Mouse (Mus musculus) heart, adult 2 months (tissue): Measurements from ENCODE around the gene Olfr456. TPM values are rescaled to one million over a fixed set of nuclear protein-coding genes. Genes with fewer than 3 reads are reported as not detected.

Source experiments
- DNase-seq, 2 experiments: peaks; one replicate each; pipeline ENCODE4 v3.0.0; 2021
- H3K27ac ChIP-seq: fragments of 200-600 bp; 2 replicates; pipeline ENCODE4 v1.8.1; 2022
- H3K27me3 ChIP-seq: fragments of 200-500 bp; 2 replicates; pipeline ENCODE4 v1.6.1; 2012; ENCODE audit warnings: mild to moderate bottlenecking, low read length, inconsistent platforms, mixed read lengths; ENCODE audit not compliant: control insufficient read depth, insufficient read depth
- H3K36me3 ChIP-seq: fragments of 200-500 bp; 2 replicates; pipeline ENCODE4 v1.6.1; 2012; ENCODE audit warnings: low read length, inconsistent platforms; ENCODE audit not compliant: control insufficient read depth, insufficient read depth
- H3K4me1 ChIP-seq: fragments of 200-500 bp; 2 replicates; pipeline ENCODE4 v1.6.1; 2011; ENCODE audit warnings: low read length; ENCODE audit not compliant: control insufficient read depth, insufficient read depth
- H3K4me3 ChIP-seq: fragments of 200-600 bp; 2 replicates; pipeline ENCODE4 v1.8.1; 2022
- H3K79me2 ChIP-seq: fragments of 200-500 bp; replicated peaks from 2 replicates; pipeline ENCODE4 v1.6.1; 2012; ENCODE audit warnings: mild to moderate bottlenecking, inconsistent platforms, low read length, moderate library complexity, mixed read lengths; ENCODE audit not compliant: control insufficient read depth, insufficient read depth
- H3K9ac ChIP-seq: fragments of 200-500 bp; 2 replicates; pipeline ENCODE4 v1.6.1; 2012; ENCODE audit warnings: low read depth, mild to moderate bottlenecking, control low read depth, inconsistent platforms, low read length, mixed read lengths
- CTCF ChIP-seq: fragments of 200-600 bp; IDR thresholded peaks from 2 replicates; pipeline ENCODE4 v1.8.1; 2022; ENCODE audit warnings: antibody characterized with exemption, mild to moderate bottlenecking, moderate library complexity
- EP300 ChIP-seq: fragments of 200-500 bp; IDR thresholded peaks from 2 replicates; pipeline ENCODE4 v1.6.1; 2011; ENCODE audit warnings: low read depth, low read length, control low read depth; ENCODE audit not compliant: insufficient read depth
- POLR2A ChIP-seq: fragments of 200-500 bp; IDR thresholded peaks from 2 replicates; pipeline ENCODE4 v1.6.1; 2011; ENCODE audit warnings: mild to moderate bottlenecking, low read depth, low read length, control low read depth; ENCODE audit not compliant: insufficient read depth
- WGBS: fragments of 180-500 bp; shearing (Covaris S2); methylation state at CpG from one replicate; pipeline ENCODE4 v1.1.7; 2018; 5-methylcytosine and 5-hydroxymethylcytosine counted together
- intact Hi-C: fragments of 180-260 bp; cut with DNase I; formaldehyde crosslinking; loops from one replicate; pipeline ENCODE4 v1.15.1; 2025
- long read RNA-seq: library from polyadenylated mRNA; stranded (forward); transcript quantifications from one replicate; pipeline ENCODE4 v2.0.0, GENCODE M21; 2021
- polyA plus RNA-seq: library from polyadenylated mRNA; depleted of rRNA; stranded (reverse); fragments of >200 nt; gene quantifications from 2 replicates; pipeline ENCODE4 v1.2.3, GENCODE M21; 2012; rRNA removed
- total RNA-seq, 2 experiments: library from RNA; stranded (reverse); gene quantifications; 2 replicates each; pipeline ENCODE4 v1.2.3; 2021

Gene Olfr456
- total RNA-seq (not detected), polyA plus RNA-seq (not detected in 2 replicates)
- long read RNA-seq, result 0 reads

GRCm38 (mm10) chr6:42487114-42487513, at the start of gene Olfr456:
TSS of gene Olfr456 (minus strand) at chr6:42487214.
- WGBS, result 53% methylated on average over 1 of the region's 1 CpGs
- no peaks in the 10 kb centered on the region for H3K79me2 ChIP-seq

GRCm38 (mm10) chr6:42513461-42513860, 26.4 kb upstream of the Olfr456 start:
- intact Hi-C loops, result no loop called here
- Histone ChIP-seq H3K4me1 (no peaks in the 10 kb centered on the region), H3K27me3 (no peaks in the 10 kb centered on the region), H3K9ac (no peak overlapping the region), H3K79me2 (no peaks in the 10 kb centered on the region), H3K4me3 (no peak overlapping the region), H3K27ac (no peak overlapping the region), H3K36me3 (no peaks in the 10 kb centered on the region)
- TF ChIP-seq POLR2A (no peak), EP300 (no peak), CTCF (no peak)
- 54% methylated on average over 1 of the region's 1 CpGs for WGBS
- no peak for DNase-seq

More at GRCm38 (mm10) chr6:42487114-42487513, at the start of gene Olfr456:
- H3K4me3 ChIP-seq, result no peak within 1 kb of the TSS
- intact Hi-C loops, result no loop called here
- H3K27ac ChIP-seq, result no peak within 1 kb of the TSS
- no peaks in the 10 kb centered on the region for H3K4me1 ChIP-seq
- TF ChIP-seq CTCF, result no peak
- no peak for TF ChIP-seq POLR2A
- no peak for TF ChIP-seq EP300
- H3K9ac ChIP-seq, result no peak within 1 kb of the TSS
- no peaks in the 10 kb centered on the region for H3K36me3 ChIP-seq
- H3K27me3 ChIP-seq, result no peaks in the 10 kb centered on the region
- DNase-seq, result no peak

- Histone ChIP-seq H3K4me1 (no peaks in the 10 kb centered on the region), H3K9ac (no peak overlapping the region), H3K27ac (no peak overlapping the region), H3K27me3 (no peaks in the 10 kb centered on the region), H3K4me3 (no peak overlapping the region), H3K36me3 (no peaks in the 10 kb centered on the region), H3K79me2 (no peaks in the 10 kb centered on the region)
- TF ChIP-seq CTCF, result no peak
- TF ChIP-seq EP300, result no peak
- TF ChIP-seq POLR2A, result no peak
- intact Hi-C loops, result no loop called here
- DNase-seq, result no peak
Observed at GRCm38 (mm10) chr6:42509311-42509710, 22.3 kb upstream of the Olfr456 start.

GRCm38 (mm10) chr6:42503478-42503877, 16.5 kb upstream of the Olfr456 start:
- no peak overlapping the region for H3K4me3 ChIP-seq
- H3K9ac ChIP-seq, result no peak overlapping the region
- no peaks in the 10 kb centered on the region for H3K79me2 ChIP-seq
- H3K27ac ChIP-seq, result no peak overlapping the region
- WGBS, result 31% methylated on average over 2 of the region's 2 CpGs
- TF ChIP-seq POLR2A (no peak), CTCF (no peak), EP300 (no peak)
- DNase-seq, result no peak
- no peaks in the 10 kb centered on the region for H3K27me3 ChIP-seq
- no peaks in the 10 kb centered on the region for H3K36me3 ChIP-seq
- peaks cover 2% of the 10 kb centered on the region; the same call in 1 of the 2 replicates for H3K4me1 ChIP-seq
- intact Hi-C loops, result no loop called here

- Histone ChIP-seq H3K36me3 (no peaks in the 10 kb centered on the region), H3K4me3 (no peak overlapping the region), H3K79me2 (no peaks in the 10 kb centered on the region), H3K4me1 (no peaks in the 10 kb centered on the region), H3K27me3 (no peaks in the 10 kb centered on the region), H3K27ac (no peak overlapping the region), H3K9ac (no peak overlapping the region)
- no peak for TF ChIP-seq POLR2A
- no peak for TF ChIP-seq CTCF
- TF ChIP-seq EP300, result no peak
- no peak for DNase-seq
- 57% methylated on average over 1 of the region's 1 CpGs for WGBS
- intact Hi-C loops, result no loop called here
Observed at GRCm38 (mm10) chr6:42489731-42490130, 2.7 kb upstream of the Olfr456 start.

GRCm38 (mm10) chr6:42484633-42485032, 2.4 kb downstream of the Olfr456 start:
- H3K27ac ChIP-seq, result no peak overlapping the region
- no peak overlapping the region for H3K4me3 ChIP-seq
- H3K27me3 ChIP-seq, result no peaks in the 10 kb centered on the region
- no peaks in the 10 kb centered on the region for H3K79me2 ChIP-seq
- no peak for TF ChIP-seq CTCF
- no peak for TF ChIP-seq EP300
- TF ChIP-seq POLR2A, result no peak
- no peaks in the 10 kb centered on the region for H3K36me3 ChIP-seq
- no peak for DNase-seq
- no peak overlapping the region for H3K9ac ChIP-seq
- intact Hi-C loops, result no loop called here
- H3K4me1 ChIP-seq, result no peaks in the 10 kb centered on the region
